Mouse (Mus musculus) cerebral cortex, adult 2 months (tissue): Measurements from ENCODE around the gene Scg5.

Experiments used
- WGBS: fragments of 180-500 bp; shearing (Covaris S2); methylation state at CpG from one replicate; pipeline ENCODE4 v1.1.7; 2018; 5-methylcytosine and 5-hydroxymethylcytosine counted together

Gene Scg5

GRCm38 (mm10) chr2:113756924-113757524, 71.9 kb downstream of the Scg5 start:
- 9% methylated on average over 12 of the region's 12 CpGs for WGBS

- 84% methylated on average over 12 of the region's 12 CpGs for WGBS
Measured at GRCm38 (mm10) chr2:113749721-113750120, 79.2 kb downstream of the Scg5 start.

GRCm38 (mm10) chr2:113749309-113749708, 79.6 kb downstream of the Scg5 start:
- 86% methylated on average over 9 of the region's 9 CpGs for WGBS

DNA sequence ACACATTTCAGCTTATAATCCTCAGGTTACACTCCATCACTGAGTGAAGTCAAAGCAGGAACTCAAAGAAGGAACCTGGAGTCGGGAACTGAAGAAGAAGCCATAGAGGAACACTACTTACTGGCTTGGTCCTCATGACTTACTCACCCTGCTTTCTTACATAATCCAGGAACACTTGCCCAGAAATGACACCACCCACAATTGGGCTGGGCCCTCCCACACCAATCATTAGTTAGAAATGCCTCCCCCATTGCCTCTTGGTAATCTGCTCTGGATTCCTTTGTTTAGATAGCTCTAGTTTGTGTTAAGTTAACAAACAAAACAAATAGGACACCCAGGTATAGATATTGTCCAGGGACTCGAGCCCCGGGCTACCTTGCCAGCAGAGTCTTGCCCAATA, 100.3 kb downstream of the Scg5 start:
- 88% methylated on average over 3 of the region's 3 CpGs for WGBS
